Mouse (Mus musculus) limb, embryonic 11.5 days (tissue): ENCODE results near the gene Spata21. TPM values are rescaled to one million over a fixed set of nuclear protein-coding genes. Genes with fewer than 3 reads are reported as not detected.

Source experiments
- ATAC-seq: fragments of 200-750 bp; cut with Nextera tagmentation; 2 replicates; pipeline ENCODE4 v1.8.0; 2017; ENCODE audit warnings: low read depth; ENCODE audit not compliant: insufficient number of reproducible peaks, low FRiP score, low TSS enrichment
- DNase-seq: peaks from one replicate; pipeline ENCODE4 v3.0.0-alpha.2; 2015; ENCODE audit warnings: low spot score
- H3K27ac ChIP-seq: fragments of 300-500 bp; sonication (generic); replicated peaks from 2 replicates; pipeline ENCODE4 v1.5.1; 2014; ENCODE audit warnings: low read depth, mild to moderate bottlenecking, low read length
- H3K27me3 ChIP-seq: fragments of 300-500 bp; sonication (generic); 2 replicates; pipeline ENCODE4 v1.6.1; 2014; ENCODE audit warnings: mild to moderate bottlenecking, low read length, mixed read lengths; ENCODE audit not compliant: control insufficient read depth, insufficient read depth
- H3K36me3 ChIP-seq: fragments of 300-500 bp; sonication (generic); 2 replicates; pipeline ENCODE4 v1.6.1; 2014; ENCODE audit warnings: mild to moderate bottlenecking, low read length, moderate library complexity, mixed read lengths; ENCODE audit not compliant: control insufficient read depth, insufficient read depth
- H3K4me1 ChIP-seq: fragments of 300-500 bp; sonication (generic); 2 replicates; pipeline ENCODE4 v1.6.1; 2014; ENCODE audit warnings: low read length, mixed read lengths; ENCODE audit not compliant: control insufficient read depth, insufficient read depth
- H3K4me2 ChIP-seq: fragments of 300-500 bp; sonication (generic); 2 replicates; pipeline ENCODE4 v1.6.1; 2014; ENCODE audit warnings: low read depth, mild to moderate bottlenecking, moderate library complexity; ENCODE audit not compliant: severe bottlenecking
- H3K4me3 ChIP-seq: fragments of 300-500 bp; sonication (generic); 2 replicates; pipeline ENCODE4 v1.5.1; 2014; ENCODE audit warnings: low read depth, low read length
- H3K9ac ChIP-seq: fragments of 300-500 bp; sonication (generic); 2 replicates; pipeline ENCODE4 v1.6.1; 2014; ENCODE audit warnings: mild to moderate bottlenecking, low read length
- H3K9me3 ChIP-seq: fragments of 300-500 bp; sonication (generic); 2 replicates; pipeline ENCODE4 v1.6.1; 2016; ENCODE audit warnings: low read length; ENCODE audit not compliant: control insufficient read depth
- WGBS: fragments of 180-500 bp; shearing (Covaris S2); extraction: QIAGEN DNeasy Blood & Tissue Kit; methylation state at CpG from one replicate; pipeline ENCODE4 v1.1.7; 2014; 5-methylcytosine and 5-hydroxymethylcytosine counted together
- polyA plus RNA-seq: library from polyadenylated mRNA; unstranded; fragments of >200 nt; fragmentation: Nextera tagmentation; extraction: Ambion mirVana; gene quantifications from 2 replicates; pipeline ENCODE4 v1.2.1, GENCODE M21; 2014

The Spata21 gene
- polyA plus RNA-seq, 1 experiment from 2014 or later: 0.32 TPM

DNA sequence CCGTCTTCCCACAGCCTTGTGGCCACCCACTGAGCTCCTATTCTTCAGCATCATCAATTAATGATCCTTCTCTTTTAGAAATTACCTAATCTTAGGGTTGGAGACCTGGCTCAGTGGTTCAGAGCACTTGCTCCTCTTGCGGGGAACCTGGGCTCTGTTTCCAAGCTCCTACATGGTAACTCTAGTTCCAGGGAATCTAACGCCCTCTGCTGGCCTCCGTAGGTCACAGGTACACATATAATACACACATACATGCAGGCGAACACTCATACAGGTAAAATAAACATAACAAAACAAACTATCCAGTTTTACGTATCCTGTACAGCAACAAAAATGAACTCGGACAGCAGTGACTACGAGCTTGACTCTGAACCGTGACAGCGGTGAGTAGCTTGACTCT lies 31.2 kb upstream of the Spata21 start:
- Histone ChIP-seq H3K27me3 (no peaks in the 10 kb centered on the region), H3K36me3 (peaks cover 3% of the 10 kb centered on the region; the same call in 1 of the 2 replicates), H3K4me3 (no peak overlapping the region), H3K27ac (no peak overlapping the region), H3K9me3 (no peaks in the 10 kb centered on the region), H3K4me1 (peaks cover 13% of the 10 kb centered on the region), H3K9ac (no peak overlapping the region), H3K4me2 (no peak overlapping the region)
- ATAC-seq (no peak), DNase-seq (no peak)
- whole genome bisulfite sequencing: 95% methylated on average over 10 of the region's 10 CpGs

DNA sequence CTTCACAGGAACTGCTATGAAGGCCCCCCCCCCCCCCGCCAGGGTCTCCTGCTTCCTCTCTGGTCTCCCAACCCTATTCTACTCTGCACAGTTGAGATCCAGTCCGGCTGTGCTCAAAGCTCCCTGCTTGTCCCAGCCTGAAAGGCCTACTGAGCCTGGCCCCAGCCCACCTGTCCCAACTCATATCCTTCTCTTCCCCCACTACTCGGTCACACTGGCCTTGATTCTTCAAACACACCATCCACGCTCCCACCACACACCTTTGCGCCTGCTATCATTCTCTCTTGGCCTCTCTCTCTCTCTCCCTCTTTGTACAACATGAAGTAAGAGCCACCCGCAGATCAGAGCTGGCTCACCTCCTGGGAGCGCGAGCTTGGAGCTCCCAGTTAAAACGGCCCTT lies 29.3 kb upstream of the Spata21 start:
- no peak for DNase-seq
- no peak for ATAC-seq
- no peaks in the 10 kb centered on the region for H3K27me3 ChIP-seq
- no peaks in the 10 kb centered on the region for H3K9me3 ChIP-seq
- H3K9ac ChIP-seq: no peak overlapping the region
- H3K4me2 ChIP-seq: no peak overlapping the region
- no peak overlapping the region for H3K4me3 ChIP-seq
- peaks cover 3% of the 10 kb centered on the region; the same call in 1 of the 2 replicates for H3K36me3 ChIP-seq
- no peak overlapping the region for H3K27ac ChIP-seq
- H3K4me1 ChIP-seq: peaks cover 7% of the 10 kb centered on the region
- 84% methylated on average over 9 of the region's 9 CpGs for WGBS

DNA sequence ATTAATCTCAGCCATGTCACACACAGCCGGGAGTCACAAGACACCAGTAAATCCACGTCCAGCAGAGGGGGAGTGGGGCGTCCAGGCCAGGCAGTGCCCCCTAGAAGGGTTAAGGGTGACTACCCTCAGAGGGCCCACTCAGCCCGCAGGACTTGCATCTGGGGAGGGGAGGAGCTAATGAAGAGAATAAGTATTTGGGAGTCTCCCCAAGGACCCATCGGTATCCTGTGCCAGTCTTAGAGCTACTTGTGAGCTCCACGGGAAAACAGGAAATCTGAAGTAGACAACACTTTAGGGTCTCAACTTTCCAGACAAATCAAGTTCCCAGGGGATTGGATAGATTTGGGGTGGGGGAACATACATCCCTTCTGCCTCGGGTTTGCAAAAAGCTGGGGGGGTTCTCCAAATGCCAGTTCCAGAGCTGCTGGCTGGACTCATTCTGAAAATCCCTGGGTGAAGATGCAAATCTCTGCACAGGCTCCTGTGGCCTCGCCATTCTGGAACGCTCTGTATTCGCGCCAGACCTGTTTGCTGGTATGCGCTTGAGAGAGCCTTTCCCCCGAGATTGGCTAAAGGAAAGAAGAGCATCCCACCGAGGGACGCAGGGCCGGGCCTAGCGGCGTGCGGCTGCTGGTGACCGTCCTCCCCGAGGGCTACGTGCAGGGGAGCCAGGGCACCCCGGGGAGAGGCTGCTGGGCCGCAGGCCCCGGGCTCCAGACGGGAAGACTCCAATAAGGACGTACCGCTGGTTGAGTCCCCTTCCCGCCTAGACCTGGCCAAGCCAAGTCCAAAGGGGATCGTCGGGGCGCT lies 28.3 kb upstream of the Spata21 start:
- H3K9ac ChIP-seq: peak overlapping the region; percentile 84
- DNase-seq (peak; percentile 42), ATAC-seq (no peak; the same call in 1 of the 2 replicates)
- H3K4me2 ChIP-seq: peak overlapping the region; percentile 71
- WGBS: 1% methylated on average over 32 of the region's 32 CpGs
- peaks cover 6% of the 10 kb centered on the region for H3K4me1 ChIP-seq
- peak overlapping the region; percentile 54; the same call in 1 of the 2 replicates for H3K27ac ChIP-seq
- no peaks in the 10 kb centered on the region for H3K27me3 ChIP-seq
- H3K9me3 ChIP-seq: no peaks in the 10 kb centered on the region
- H3K4me3 ChIP-seq: peak overlapping the region; percentile 67
- H3K36me3 ChIP-seq: peaks cover 2% of the 10 kb centered on the region; the same call in 1 of the 2 replicates

DNA sequence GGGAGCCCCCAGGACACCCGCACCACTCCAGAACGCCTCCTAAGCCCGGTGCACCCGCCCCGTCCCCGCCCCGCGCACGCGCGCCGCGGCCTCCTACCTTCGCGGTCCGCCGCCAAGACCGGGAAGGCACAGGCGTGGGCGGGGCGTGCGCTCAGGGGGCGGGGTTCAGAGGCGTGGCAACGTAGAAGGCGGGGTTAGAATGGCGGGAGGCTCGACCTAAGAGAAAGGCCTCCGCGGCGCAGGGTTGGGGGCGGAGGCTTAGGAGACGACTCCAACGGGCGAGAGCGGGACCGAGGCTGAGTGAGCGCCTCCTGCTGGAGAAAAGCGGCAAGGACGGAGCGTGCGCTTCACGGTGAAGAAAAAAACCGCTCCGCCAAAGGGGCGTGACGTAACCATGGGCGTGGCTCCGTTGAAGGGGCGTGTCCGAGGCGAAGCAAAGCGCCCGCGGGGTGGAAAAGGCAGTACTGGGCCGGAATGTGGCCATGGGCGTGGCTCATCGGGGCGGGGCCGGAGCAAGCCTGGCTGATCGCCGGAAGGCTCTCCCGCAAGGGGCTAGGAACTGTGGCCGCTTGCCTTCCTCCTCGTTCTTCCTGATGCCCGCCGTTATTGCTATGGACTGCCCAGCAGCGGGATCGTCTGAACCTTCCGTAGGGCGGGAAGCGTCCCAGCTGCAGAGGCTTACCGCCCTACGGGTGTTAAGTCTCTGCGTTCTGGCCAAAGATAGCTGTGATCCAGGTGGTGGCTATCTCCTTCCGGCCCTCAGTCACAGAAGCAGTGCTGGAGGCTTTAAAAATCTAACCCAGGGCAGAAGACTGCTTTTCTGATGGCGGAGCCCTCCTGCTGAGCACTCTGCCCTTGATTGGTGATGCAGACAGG lies 27.5 kb upstream of the Spata21 start, which contains the start of gene Crocc:
Gene Crocc, minus strand, starts transcription at position 125 of the 876 bp plus-strand sequence.
- Histone ChIP-seq H3K9me3 (no peaks in the 10 kb centered on the region), H3K27me3 (no peaks in the 10 kb centered on the region), H3K9ac (peak within 1 kb of the TSS; percentile 84), H3K4me1 (peaks cover 6% of the 10 kb centered on the region), H3K4me2 (peak within 1 kb of the TSS; percentile 76), H3K4me3 (peak within 1 kb of the TSS; percentile 67), H3K36me3 (peaks cover under 1% of the 10 kb centered on the region; the same call in 1 of the 2 replicates), H3K27ac (peak within 1 kb of the TSS; percentile 54)
- DNase-seq (peak; percentile 100), ATAC-seq (peak; percentile 94)
- under 1% methylated on average over 76 of the region's 77 CpGs for WGBS

DNA sequence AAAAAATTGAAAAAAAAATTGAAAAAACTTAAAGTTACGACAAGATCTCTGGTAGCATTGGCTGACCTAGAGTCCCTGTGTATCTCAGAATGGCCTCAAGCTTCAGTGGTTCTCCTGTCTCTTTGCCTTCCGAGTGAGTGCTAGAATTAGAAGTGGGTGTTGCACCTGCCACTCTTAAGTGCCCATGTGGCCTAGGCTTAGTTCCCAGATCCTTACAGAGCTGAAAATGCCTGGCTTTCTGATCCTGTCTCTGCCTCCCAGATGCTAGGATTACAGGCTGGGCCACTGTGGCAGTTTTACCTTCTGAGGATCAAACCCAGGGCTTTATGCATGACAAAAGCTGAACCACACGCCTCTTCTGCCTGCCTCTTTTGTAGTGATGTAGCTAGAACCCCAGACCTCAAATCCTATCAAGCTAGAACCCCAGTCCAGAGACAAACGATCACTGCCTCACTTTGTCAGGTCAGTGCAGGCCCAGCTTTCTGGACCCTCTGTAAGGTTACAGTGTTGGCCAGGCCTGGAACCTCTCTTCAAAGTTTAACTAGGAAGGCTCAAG lies 24.0 kb upstream of the Spata21 start:
- Histone ChIP-seq H3K27ac (no peak overlapping the region), H3K4me3 (no peak overlapping the region), H3K9me3 (no peaks in the 10 kb centered on the region), H3K4me1 (peaks cover 3% of the 10 kb centered on the region), H3K9ac (no peak overlapping the region), H3K27me3 (no peaks in the 10 kb centered on the region), H3K4me2 (no peak overlapping the region), H3K36me3 (peaks cover 18% of the 10 kb centered on the region)
- DNase-seq (no peak), ATAC-seq (no peak)
- 93% methylated on average over 4 of the region's 4 CpGs for WGBS

DNA sequence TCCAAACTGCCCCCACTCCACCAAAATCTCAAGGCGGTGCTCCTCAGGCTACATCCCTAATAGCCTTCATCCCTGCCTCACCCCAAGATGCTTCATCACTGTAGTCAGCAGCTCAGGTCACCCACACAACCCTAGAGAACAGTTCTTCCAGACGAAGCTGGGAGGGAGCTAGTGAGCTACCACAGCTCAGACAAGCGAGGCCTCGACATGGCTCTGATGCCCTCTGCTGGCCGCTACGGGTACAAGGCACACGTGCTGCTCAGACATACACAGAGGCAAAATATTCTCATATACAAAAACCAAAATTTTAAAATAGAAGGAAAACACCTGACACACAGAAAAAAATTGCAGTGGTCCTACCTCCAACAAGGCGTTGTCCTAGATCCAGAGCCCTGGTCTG lies 23.0 kb upstream of the Spata21 start:
- Histone ChIP-seq H3K9ac (no peak overlapping the region), H3K27ac (no peak overlapping the region), H3K9me3 (no peaks in the 10 kb centered on the region), H3K27me3 (no peaks in the 10 kb centered on the region), H3K36me3 (peaks cover 23% of the 10 kb centered on the region), H3K4me1 (no peaks in the 10 kb centered on the region), H3K4me2 (no peak overlapping the region), H3K4me3 (no peak overlapping the region)
- 5% methylated on average over 8 of the region's 8 CpGs for WGBS
- DNase-seq (peak; percentile 90), ATAC-seq (no peak)

- Histone ChIP-seq H3K4me1 (no peaks in the 10 kb centered on the region), H3K27me3 (no peaks in the 10 kb centered on the region), H3K4me3 (no peak overlapping the region), H3K9me3 (no peaks in the 10 kb centered on the region), H3K27ac (no peak overlapping the region), H3K9ac (no peak overlapping the region), H3K36me3 (peaks cover 25% of the 10 kb centered on the region), H3K4me2 (no peak overlapping the region)
- DNase-seq (no peak), ATAC-seq (no peak)
- WGBS: 89% methylated on average over 12 of the region's 12 CpGs
These were observed 21.2 kb upstream of the Spata21 start for GRCm38 (mm10) chr4:141066709-141067515.
